Mouse (Mus musculus): ENCODE results near the gene Hist1h2bb.

The Hist1h2bb gene

GRCm38 (mm10) chr13:23728472-23729191 is 17.9 kb upstream of the Hist1h2bb start:
- DNase-seq (ENCODE audit: low read depth, low spot score), result no peak

- no peak for DNase-seq (ENCODE audit: low read depth, low spot score)
Measured at GRCm38 (mm10) chr13:23729192-23729525, 17.4 kb upstream of the Hist1h2bb start.

GRCm38 (mm10) chr13:23729706-23730105 is 16.8 kb upstream of the Hist1h2bb start:
- no peak for DNase-seq (ENCODE audit: low read depth, low spot score)

GRCm38 (mm10) chr13:23730479-23730878 is 16.1 kb upstream of the Hist1h2bb start:
- DNase-seq (ENCODE audit: low read depth, low spot score), result no peak

- DNase-seq (ENCODE audit: low read depth, low spot score), result no peak
Measured at GRCm38 (mm10) chr13:23732156-23732804, 14.3 kb upstream of the Hist1h2bb start.

GRCm38 (mm10) chr13:23737091-23737490 is 9.4 kb upstream of the Hist1h2bb start:
- DNase-seq (ENCODE audit: low read depth, low spot score), result no peak

GRCm38 (mm10) chr13:23738041-23738440 is 8.5 kb upstream of the Hist1h2bb start:
- DNase-seq (ENCODE audit: low read depth, low spot score), result no peak

GRCm38 (mm10) chr13:23738677-23739068 is 7.9 kb upstream of the Hist1h2bb start, which contains the start of gene Hist1h1c:
TSS of gene Hist1h1c (plus strand) at chr13:23738808.
- DNase-seq (ENCODE audit: low read depth, low spot score), result peak; percentile 74

- no peak for DNase-seq (ENCODE audit: low read depth, low spot score)
Measured at GRCm38 (mm10) chr13:23739069-23739921, 7.2 kb upstream of the Hist1h2bb start.

GRCm38 (mm10) chr13:23739922-23740252 is 6.6 kb upstream of the Hist1h2bb start:
- DNase-seq (ENCODE audit: low read depth, low spot score), result no peak

GRCm38 (mm10) chr13:23740256-23740840 is 6.2 kb upstream of the Hist1h2bb start:
- DNase-seq (ENCODE audit: low read depth, low spot score), result no peak

- no peak for DNase-seq (ENCODE audit: low read depth, low spot score)
Measured at GRCm38 (mm10) chr13:23740910-23741309, 5.6 kb upstream of the Hist1h2bb start.

- DNase-seq (ENCODE audit: low read depth, low spot score), result no peak
Measured at GRCm38 (mm10) chr13:23742007-23742406, 4.5 kb upstream of the Hist1h2bb start.

- DNase-seq (ENCODE audit: low read depth, low spot score), result no peak
Measured at GRCm38 (mm10) chr13:23743215-23743614, 3.3 kb upstream of the Hist1h2bb start.

GRCm38 (mm10) chr13:23743963-23744362 is 2.6 kb upstream of the Hist1h2bb start:
- no peak for DNase-seq (ENCODE audit: low read depth, low spot score)

GRCm38 (mm10) chr13:23744421-23745380 is 1.8 kb upstream of the Hist1h2bb start:
- no peak for DNase-seq (ENCODE audit: low read depth, low spot score)

- no peak for DNase-seq (ENCODE audit: low read depth, low spot score)
Measured at GRCm38 (mm10) chr13:23745381-23746161, 963 bp upstream of the Hist1h2bb start, which contains the start of gene Hist1h3c. TSS of gene Hist1h3c (minus strand) at chr13:23745602.

GRCm38 (mm10) chr13:23747081-23747891 is 752 bp downstream of the Hist1h2bb start:
- no peak for DNase-seq (ENCODE audit: low read depth, low spot score)

GRCm38 (mm10) chr13:23747892-23748288 is 1.4 kb downstream of the Hist1h2bb start:
- DNase-seq (ENCODE audit: low read depth, low spot score), result no peak
